Mouse (Mus musculus) stomach, embryonic 16.5 days (tissue): ENCODE data around the gene 5330417C22Rik. TPM values are rescaled to one million over a fixed set of nuclear protein-coding genes. Genes with fewer than 3 reads are reported as not detected.
"Not testable (repeated sequence)": the region's sequence is repeated elsewhere in the genome, so short reads cannot be mapped to it uniquely, and the experiment has no call there.

Source experiments
- ATAC-seq: fragments of 200-750 bp; cut with Nextera tagmentation; 2 replicates; pipeline ENCODE4 v1.8.0; 2017; ENCODE audit warnings: moderate number of reproducible peaks, moderate TSS enrichment; ENCODE audit not compliant: insufficient read depth, low FRiP score
- H3K27ac ChIP-seq: fragments of 300-500 bp; sonication (generic); 2 replicates; pipeline ENCODE4 v1.5.1; 2014; ENCODE audit warnings: low read length
- H3K27me3 ChIP-seq: fragments of 300-500 bp; sonication (generic); 2 replicates; pipeline ENCODE4 v1.6.1; 2014; ENCODE audit warnings: low read length, control low read depth, mixed read lengths; ENCODE audit not compliant: control insufficient read depth, insufficient read depth
- H3K36me3 ChIP-seq: fragments of 300-500 bp; sonication (generic); 2 replicates; pipeline ENCODE4 v1.6.1; 2014; ENCODE audit warnings: low read length; ENCODE audit not compliant: control insufficient read depth, insufficient read depth
- H3K4me1 ChIP-seq: fragments of 300-500 bp; sonication (generic); 2 replicates; pipeline ENCODE4 v1.6.1; 2014; ENCODE audit warnings: low read length, control low read depth, mixed read lengths; ENCODE audit not compliant: control insufficient read depth, insufficient read depth
- H3K4me2 ChIP-seq: fragments of 300-500 bp; sonication (generic); 2 replicates; pipeline ENCODE4 v1.6.1; 2014; ENCODE audit warnings: low read depth, low read length, mixed read lengths
- H3K4me3 ChIP-seq: fragments of 300-500 bp; sonication (generic); replicated peaks from 2 replicates; pipeline ENCODE4 v1.5.1; 2014; ENCODE audit warnings: mild to moderate bottlenecking, low read length
- H3K9ac ChIP-seq: fragments of 300-500 bp; sonication (generic); 2 replicates; pipeline ENCODE4 v1.6.1; 2014; ENCODE audit warnings: low read length
- H3K9me3 ChIP-seq: fragments of 300-500 bp; sonication (generic); replicated peaks from 2 replicates; pipeline ENCODE4 v1.6.1; 2016; ENCODE audit warnings: low read length, control low read depth; ENCODE audit not compliant: control insufficient read depth
- WGBS: fragments of 180-500 bp; shearing (Covaris S2); extraction: QIAGEN DNeasy Blood & Tissue Kit; methylation state at CpG from one replicate; pipeline ENCODE4 v1.1.7; 2014; 5-methylcytosine and 5-hydroxymethylcytosine counted together
- polyA plus RNA-seq: library from polyadenylated mRNA; unstranded; fragments of >200 nt; fragmentation: Nextera tagmentation; extraction: Ambion mirVana; gene quantifications from 2 replicates; pipeline ENCODE4 v1.2.1, GENCODE M21; 2015

Gene 5330417C22Rik
- polyA plus RNA-seq, 1 experiment from 2014 or later = 35.4 TPM

DNA sequence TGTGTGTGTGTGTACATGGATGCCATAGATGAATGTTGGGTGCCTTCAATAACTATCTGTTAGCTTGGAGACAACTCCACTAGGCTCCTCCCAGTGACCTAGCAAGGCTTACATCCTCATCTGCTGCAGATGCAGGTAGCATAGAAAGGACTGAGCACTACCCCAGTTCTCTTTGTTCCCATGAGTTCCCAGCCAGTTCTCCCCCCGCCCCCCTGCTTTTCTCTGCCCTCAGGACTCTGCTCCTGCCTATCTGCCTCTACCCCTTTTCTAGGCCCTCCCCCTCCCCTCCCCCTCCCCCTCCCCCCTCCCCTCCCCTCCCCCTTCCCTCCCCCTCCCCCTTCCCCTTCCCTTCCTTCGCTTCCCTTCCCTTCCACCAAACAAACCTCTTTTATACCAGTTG, 26.2 kb downstream of the 5330417C22Rik start:
- H3K4me1 ChIP-seq = peaks cover 9% of the 10 kb centered on the region; the same call in 1 of the 2 replicates
- no peak overlapping the region for H3K27ac ChIP-seq
- no peaks in the 10 kb centered on the region for H3K9me3 ChIP-seq
- no peak overlapping the region for H3K4me3 ChIP-seq
- H3K9ac ChIP-seq = no peak overlapping the region
- H3K27me3 ChIP-seq = no peaks in the 10 kb centered on the region
- no peak overlapping the region for H3K4me2 ChIP-seq
- no peak for ATAC-seq
- no peaks in the 10 kb centered on the region for H3K36me3 ChIP-seq
- WGBS = 73% methylated on average over 2 of the region's 2 CpGs

GRCm38 (mm10) chr3:108508745-108509474, 27.4 kb downstream of the 5330417C22Rik start:
- no peaks in the 10 kb centered on the region for H3K9me3 ChIP-seq
- WGBS = 59% methylated on average over 4 of the region's 4 CpGs
- no peak overlapping the region for H3K4me2 ChIP-seq
- H3K27me3 ChIP-seq = no peaks in the 10 kb centered on the region
- H3K36me3 ChIP-seq = no peaks in the 10 kb centered on the region
- no peak for ATAC-seq
- peaks cover 9% of the 10 kb centered on the region; the same call in 1 of the 2 replicates for H3K4me1 ChIP-seq
- no peak overlapping the region for H3K4me3 ChIP-seq
- H3K27ac ChIP-seq = peak overlapping the region; percentile 56
- H3K9ac ChIP-seq = no peak overlapping the region

- Histone ChIP-seq H3K27ac (no peak overlapping the region), H3K27me3 (no peaks in the 10 kb centered on the region), H3K4me3 (no peak overlapping the region), H3K9ac (no peak overlapping the region), H3K4me2 (no peak overlapping the region), H3K4me1 (0 out of 2 replicates have a peak, but pooled peaks cover 3% of the 10 kb centered on the region), H3K9me3 (no peaks in the 10 kb centered on the region), H3K36me3 (no peaks in the 10 kb centered on the region)
- ATAC-seq = no peak
- 60% methylated on average over 4 of the region's 4 CpGs for WGBS
These were observed 32.4 kb downstream of the 5330417C22Rik start for GRCm38 (mm10) chr3:108503908-108504307.

GRCm38 (mm10) chr3:108501411-108501810, 34.9 kb downstream of the 5330417C22Rik start:
- not testable (repeated sequence) for H3K4me1 ChIP-seq, H3K4me3 ChIP-seq, ATAC-seq, H3K36me3 ChIP-seq, H3K27me3 ChIP-seq, H3K9me3 ChIP-seq, H3K27ac ChIP-seq, H3K9ac ChIP-seq, H3K4me2 ChIP-seq
- WGBS = 55% methylated on average over 3 of the region's 3 CpGs

DNA sequence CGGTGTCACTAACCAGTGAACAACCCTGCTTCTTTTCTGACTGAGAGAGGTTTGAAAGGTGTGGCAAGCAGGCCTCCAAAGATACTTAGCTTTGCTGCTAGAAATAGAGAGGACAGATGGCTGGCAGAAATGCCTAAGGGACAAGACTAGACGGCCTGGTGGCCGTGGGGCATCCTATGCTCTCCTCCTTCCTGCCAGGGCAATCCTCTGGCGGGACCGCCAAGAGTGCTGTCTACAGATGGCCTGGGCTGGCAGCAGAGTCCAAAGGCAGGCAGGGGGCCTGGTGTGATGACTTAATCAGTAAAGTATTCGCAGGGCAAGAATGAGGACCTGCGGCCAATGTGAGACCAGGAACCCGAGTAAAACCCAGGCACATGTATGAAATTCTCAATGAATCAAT, 36.5 kb downstream of the 5330417C22Rik start:
- Histone ChIP-seq H3K4me3 (no peak overlapping the region), H3K36me3 (no peaks in the 10 kb centered on the region), H3K27me3 (no peaks in the 10 kb centered on the region), H3K4me2 (no peak overlapping the region), H3K9ac (no peak overlapping the region), H3K27ac (no peak overlapping the region), H3K4me1 (no peaks in the 10 kb centered on the region), H3K9me3 (no peaks in the 10 kb centered on the region)
- 74% methylated on average over 8 of the region's 8 CpGs for WGBS
- no peak for ATAC-seq

DNA sequence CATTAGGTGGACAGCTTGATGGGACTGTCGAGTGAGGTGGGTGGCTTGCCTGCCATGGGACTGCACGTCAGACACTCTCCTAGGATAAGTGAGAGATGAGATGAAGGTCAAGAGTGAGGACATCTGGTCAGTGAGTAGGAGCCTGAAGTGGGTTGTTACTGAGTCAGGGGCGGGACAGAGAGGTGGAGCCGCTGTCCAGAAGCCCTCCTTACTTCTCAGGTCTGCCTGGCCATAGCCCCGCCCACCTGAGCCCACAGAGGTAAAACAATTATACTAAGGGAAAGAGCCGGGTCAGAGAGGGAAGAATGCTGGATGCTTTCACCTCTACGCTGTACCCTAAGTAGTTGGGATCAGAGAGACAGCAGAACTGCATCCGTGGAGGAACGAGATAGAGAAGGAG, 38.7 kb downstream of the 5330417C22Rik start:
- no peaks in the 10 kb centered on the region for H3K9me3 ChIP-seq
- no peaks in the 10 kb centered on the region for H3K36me3 ChIP-seq
- no peaks in the 10 kb centered on the region for H3K27me3 ChIP-seq
- H3K9ac ChIP-seq = no peak overlapping the region
- H3K27ac ChIP-seq = no peak overlapping the region
- no peak for ATAC-seq
- 33% methylated on average over 9 of the region's 9 CpGs for WGBS
- no peak overlapping the region for H3K4me2 ChIP-seq
- no peak overlapping the region for H3K4me3 ChIP-seq
- H3K4me1 ChIP-seq = no peaks in the 10 kb centered on the region

- Histone ChIP-seq H3K4me1 (no peaks in the 10 kb centered on the region), H3K27ac (no peak overlapping the region), H3K9me3 (no peaks in the 10 kb centered on the region), H3K27me3 (no peaks in the 10 kb centered on the region), H3K4me2 (no peak overlapping the region), H3K9ac (no peak overlapping the region), H3K36me3 (no peaks in the 10 kb centered on the region), H3K4me3 (no peak overlapping the region)
- WGBS = 60% methylated on average over 4 of the region's 4 CpGs
- no peak for ATAC-seq
These were observed 40.9 kb downstream of the 5330417C22Rik start for GRCm38 (mm10) chr3:108495486-108495885.

DNA sequence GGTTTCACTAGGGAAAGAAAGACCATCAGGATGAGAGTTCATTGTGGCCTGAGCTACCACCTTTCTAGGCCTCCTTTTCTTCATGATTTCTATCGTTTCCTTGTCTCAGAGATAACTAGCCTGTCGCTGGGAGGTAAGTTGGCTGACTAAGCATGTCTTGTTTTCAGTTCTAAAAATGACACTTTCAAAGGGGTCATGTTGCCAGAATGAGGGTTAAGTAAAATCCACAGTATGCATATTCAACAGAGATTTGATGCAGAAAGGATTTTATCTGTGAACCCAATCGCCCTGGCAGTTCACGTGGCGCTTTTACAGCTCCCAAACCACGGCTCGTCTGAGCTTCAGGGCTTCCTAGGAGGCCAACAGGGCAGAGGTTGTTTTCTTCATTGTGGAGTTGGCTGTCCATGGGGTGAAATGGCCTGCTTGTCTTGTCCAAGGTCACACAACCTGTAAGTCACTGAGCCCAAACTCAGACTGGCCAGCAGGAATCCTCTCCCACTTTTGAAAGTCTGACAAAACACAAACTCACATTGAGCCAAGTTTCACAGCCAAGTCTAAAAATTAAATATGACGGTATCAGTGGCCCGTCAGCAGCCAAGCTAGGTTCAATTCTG, 41.4 kb downstream of the 5330417C22Rik start:
- H3K9ac ChIP-seq = no peak overlapping the region
- no peaks in the 10 kb centered on the region for H3K9me3 ChIP-seq
- H3K36me3 ChIP-seq = no peaks in the 10 kb centered on the region
- no peak overlapping the region for H3K4me3 ChIP-seq
- no peak overlapping the region for H3K4me2 ChIP-seq
- no peaks in the 10 kb centered on the region for H3K4me1 ChIP-seq
- WGBS = 79% methylated on average over 9 of the region's 9 CpGs
- H3K27ac ChIP-seq = no peak overlapping the region
- ATAC-seq = no peak
- H3K27me3 ChIP-seq = no peaks in the 10 kb centered on the region

GRCm38 (mm10) chr3:108489968-108490367, 46.4 kb downstream of the 5330417C22Rik start:
- WGBS = 41% methylated on average over 3 of the region's 3 CpGs
- H3K4me3 ChIP-seq = no peak overlapping the region

More at GRCm38 (mm10) chr3:108489968-108490367, 46.4 kb downstream of the 5330417C22Rik start:
- no peak overlapping the region for H3K9ac ChIP-seq
- no peaks in the 10 kb centered on the region for H3K36me3 ChIP-seq
- H3K9me3 ChIP-seq = no peaks in the 10 kb centered on the region
- no peak overlapping the region for H3K4me2 ChIP-seq
- ATAC-seq = no peak
- no peaks in the 10 kb centered on the region for H3K27me3 ChIP-seq
- H3K27ac ChIP-seq = no peak overlapping the region
- H3K4me1 ChIP-seq = no peaks in the 10 kb centered on the region
